Mouse (Mus musculus) embryonic fibroblast, embryonic 13.5 days (primary cell): ENCODE measurements around the gene Mroh3. TPM values are rescaled to one million over a fixed set of nuclear protein-coding genes. Genes with fewer than 3 reads are reported as not detected.
A peak's percentile ranks its signal among the peaks of the same experiment; 100 is the strongest.

ENCODE experiments used
- H3K27ac ChIP-seq: 2 replicates; pipeline ENCODE4 v1.5.1; 2012; ENCODE audit warnings: low read length, control low read depth, inconsistent platforms; ENCODE audit not compliant: insufficient read depth
- H3K4me1 ChIP-seq: 2 replicates; pipeline ENCODE4 v1.6.1; 2011; ENCODE audit warnings: low read length; ENCODE audit not compliant: control insufficient read depth, insufficient read depth
- H3K4me3 ChIP-seq: 2 replicates; pipeline ENCODE4 v1.5.1; 2011; ENCODE audit warnings: mild to moderate bottlenecking, control low read depth, low read length; ENCODE audit not compliant: insufficient read depth
- CTCF ChIP-seq: IDR thresholded peaks from 2 replicates; pipeline ENCODE4 v1.5.1; 2011; ENCODE audit warnings: mild to moderate bottlenecking, control low read depth, low read length, moderate library complexity, borderline replicate concordance; ENCODE audit not compliant: insufficient read depth
- POLR2A ChIP-seq: IDR thresholded peaks from 2 replicates; pipeline ENCODE4 v1.6.1; 2011; ENCODE audit warnings: low read depth, mild to moderate bottlenecking, control low read depth, low read length, moderate library complexity
- polyA plus RNA-seq: library from polyadenylated mRNA; stranded (reverse); fragments of >200 nt; gene quantifications from 2 replicates; pipeline ENCODE4 v1.2.4, GENCODE M21; 2011; ENCODE audit warnings: low read depth; ENCODE audit not compliant: missing spikeins, insufficient read length

Gene Mroh3
- polyA plus RNA-seq = 0.45 and 1.2 TPM in 2 replicates

GRCm38 (mm10) chr1:136212803-136213202, at the start of gene Mroh3:
Gene Mroh3, minus strand, starts transcription at chr1:136212828.
- peak; percentile 38; the same call in 1 of the 2 replicates for TF ChIP-seq CTCF
- no peak for TF ChIP-seq POLR2A
- H3K4me1 ChIP-seq = no peaks in the 10 kb centered on the region
- no peak within 1 kb of the TSS for H3K4me3 ChIP-seq
- no peak within 1 kb of the TSS for H3K27ac ChIP-seq

- H3K4me3 ChIP-seq = peak within 1 kb of the TSS; percentile 36
Observed at GRCm38 (mm10) chr1:136260635-136261238, 48.1 kb upstream of the Mroh3 start, which contains the start of gene Gpr25. Gene Gpr25, minus strand, starts transcription at chr1:136260873.

DNA sequence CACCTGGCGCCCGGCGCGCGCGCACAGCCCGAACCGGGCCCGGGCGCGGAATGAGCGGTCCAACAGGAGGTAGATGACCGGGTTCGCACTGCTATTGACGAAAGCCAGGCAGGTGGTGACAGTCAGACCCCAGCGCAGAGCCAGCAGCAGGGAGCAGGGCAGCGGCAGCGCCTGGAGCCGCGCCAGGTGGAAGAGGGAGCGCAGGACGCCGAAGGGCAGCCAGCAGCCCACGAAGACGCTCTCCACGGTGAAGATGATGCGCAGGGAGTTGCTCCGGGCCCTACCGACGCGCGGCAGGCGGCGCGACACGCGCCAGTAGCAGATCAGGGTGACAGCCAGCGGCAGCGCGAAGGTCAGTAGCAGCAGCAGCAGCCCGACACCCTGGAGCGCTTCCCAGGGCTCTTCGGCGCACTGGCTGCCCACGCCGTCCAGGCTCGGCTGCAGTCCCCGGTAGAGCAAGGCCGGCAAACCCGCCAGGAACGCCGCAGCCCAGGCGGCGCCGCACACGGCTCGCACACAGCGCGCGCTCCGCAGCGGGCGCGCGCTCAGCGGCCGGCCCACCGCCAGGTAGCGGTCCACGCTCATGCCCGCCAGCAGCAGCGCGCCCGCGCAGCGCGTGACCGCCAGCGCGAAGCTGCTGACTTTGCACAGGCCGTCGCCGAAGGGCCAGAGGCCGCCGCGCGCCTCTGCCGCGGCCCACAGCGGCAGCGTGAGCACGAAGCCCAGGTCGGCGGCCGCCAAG, 47.4 kb upstream of the Mroh3 start:
- no peak for TF ChIP-seq POLR2A
- TF ChIP-seq CTCF = no peak
- H3K27ac ChIP-seq = no peak overlapping the region
- H3K4me3 ChIP-seq = peak overlapping the region; percentile 36
- H3K4me1 ChIP-seq = no peaks in the 10 kb centered on the region

More at GRCm38 (mm10) chr1:136260635-136261238, 48.1 kb upstream of the Mroh3 start, which contains the start of gene Gpr25:
- Histone ChIP-seq H3K4me1 (no peaks in the 10 kb centered on the region), H3K27ac (no peak within 1 kb of the TSS)
- TF ChIP-seq POLR2A (no peak), CTCF (no peak)

GRCm38 (mm10) chr1:136259543-136259892, 46.9 kb upstream of the Mroh3 start:
- Histone ChIP-seq H3K27ac (no peak overlapping the region), H3K4me1 (no peaks in the 10 kb centered on the region), H3K4me3 (no peak overlapping the region)
- TF ChIP-seq POLR2A (no peak), CTCF (no peak)

DNA sequence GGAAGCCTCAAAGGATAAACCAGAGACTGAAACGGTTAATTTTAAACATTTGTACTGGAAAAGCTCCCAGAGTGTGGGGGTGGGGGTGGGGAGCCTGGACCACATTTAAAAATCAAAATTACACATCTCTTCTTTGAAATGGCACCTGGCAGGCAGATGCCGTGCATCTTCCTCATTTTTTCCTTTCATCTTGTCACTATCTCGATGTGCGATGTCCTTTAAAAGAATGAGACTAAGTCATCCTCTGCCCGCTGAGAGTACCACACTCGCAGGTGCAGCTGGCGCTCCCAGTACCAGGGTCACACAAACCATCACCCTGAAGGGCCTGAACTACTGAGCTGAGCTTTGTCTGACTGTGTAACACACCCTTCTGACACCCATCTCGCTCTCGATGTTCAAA, 45.9 kb upstream of the Mroh3 start:
- Histone ChIP-seq H3K4me3 (no peak overlapping the region), H3K27ac (no peak overlapping the region), H3K4me1 (no peaks in the 10 kb centered on the region)
- TF ChIP-seq CTCF (no peak), POLR2A (no peak)

DNA sequence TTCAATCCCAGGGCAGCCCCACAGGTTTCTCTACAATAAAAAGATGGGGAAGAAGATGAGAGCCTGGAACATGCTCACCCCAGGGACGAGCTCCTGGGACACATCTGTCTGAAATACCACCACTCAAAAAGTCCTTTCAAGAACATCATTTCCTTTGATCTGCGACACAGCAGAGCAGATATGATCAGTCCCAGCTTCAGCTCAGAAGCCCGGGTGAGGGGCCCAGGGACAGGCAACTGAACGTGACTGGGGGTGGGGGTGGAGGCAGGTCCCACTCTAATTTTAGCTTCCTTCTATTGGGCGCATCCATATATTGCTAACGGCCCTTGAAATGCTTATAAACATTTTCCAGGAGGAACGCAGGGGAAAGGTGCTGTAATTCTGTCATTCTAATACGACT, 43.0 kb upstream of the Mroh3 start:
- TF ChIP-seq POLR2A (no peak), CTCF (no peak)
- H3K27ac ChIP-seq = no peak overlapping the region
- H3K4me1 ChIP-seq = no peaks in the 10 kb centered on the region
- H3K4me3 ChIP-seq = no peak overlapping the region

DNA sequence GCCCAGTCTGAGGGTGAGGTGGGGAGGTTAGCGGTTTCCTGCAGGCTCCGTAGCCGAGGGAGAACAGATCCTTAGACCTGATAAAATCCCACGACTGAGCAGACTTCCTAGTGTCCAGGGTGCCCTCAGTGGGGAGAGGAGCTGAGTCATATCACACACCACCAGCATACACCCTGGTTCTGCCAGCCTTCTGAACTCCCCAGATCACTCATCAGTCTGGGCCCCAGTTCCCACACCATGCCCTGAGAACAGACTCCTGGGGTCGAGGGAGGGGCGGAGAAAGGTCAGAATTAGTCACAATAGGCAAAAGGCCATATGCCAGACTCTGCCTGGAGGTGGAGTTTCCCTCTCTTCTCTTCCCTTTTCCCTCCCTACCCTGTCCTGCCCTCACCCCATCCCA, 42.5 kb upstream of the Mroh3 start:
- no peak overlapping the region for H3K4me3 ChIP-seq
- TF ChIP-seq CTCF (no peak), POLR2A (no peak)
- H3K4me1 ChIP-seq = no peaks in the 10 kb centered on the region
- H3K27ac ChIP-seq = no peak overlapping the region

- Histone ChIP-seq H3K4me3 (no peak overlapping the region), H3K4me1 (no peaks in the 10 kb centered on the region), H3K27ac (no peak overlapping the region)
- TF ChIP-seq POLR2A (no peak), CTCF (no peak)
Observed at GRCm38 (mm10) chr1:136254503-136255065, 42.0 kb upstream of the Mroh3 start.

GRCm38 (mm10) chr1:136253472-136253871, 40.8 kb upstream of the Mroh3 start:
- Histone ChIP-seq H3K4me3 (no peak overlapping the region), H3K27ac (no peak overlapping the region), H3K4me1 (no peaks in the 10 kb centered on the region)
- TF ChIP-seq POLR2A (no peak), CTCF (no peak)

DNA sequence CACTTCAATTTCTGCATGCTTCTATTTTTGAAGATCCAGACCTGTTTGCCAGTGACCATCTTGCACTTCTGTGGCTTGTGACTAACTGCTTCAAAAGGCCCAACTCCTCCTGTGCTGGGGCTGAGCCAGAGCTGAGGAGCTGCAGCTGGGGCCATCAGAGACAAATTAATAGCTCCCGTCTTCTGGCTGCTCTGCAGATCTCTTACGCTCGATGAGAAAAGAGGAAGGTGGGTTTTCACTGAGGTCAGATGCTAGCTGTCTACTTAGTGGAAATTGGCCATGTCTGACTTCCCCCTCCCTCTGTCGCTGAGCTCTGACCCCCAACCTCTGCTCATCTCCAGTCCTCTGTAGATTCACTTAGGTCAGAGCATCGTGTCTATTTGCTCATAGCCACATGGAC, 37.0 kb upstream of the Mroh3 start:
- no peak for TF ChIP-seq POLR2A
- TF ChIP-seq CTCF = no peak
- Histone ChIP-seq H3K4me1 (no peaks in the 10 kb centered on the region), H3K4me3 (no peak overlapping the region), H3K27ac (no peak overlapping the region)
